Mouse (Mus musculus) fat pad, adult 2 months (tissue): ENCODE measurements around the gene Abhd16a.

ENCODE experiments used
- DNase-seq: peaks from one replicate; pipeline ENCODE4 v3.0.0-alpha.2; 2011; ENCODE audit warnings: low read depth, low spot score; ENCODE audit errors: extremely low read depth

The Abhd16a gene

DNA sequence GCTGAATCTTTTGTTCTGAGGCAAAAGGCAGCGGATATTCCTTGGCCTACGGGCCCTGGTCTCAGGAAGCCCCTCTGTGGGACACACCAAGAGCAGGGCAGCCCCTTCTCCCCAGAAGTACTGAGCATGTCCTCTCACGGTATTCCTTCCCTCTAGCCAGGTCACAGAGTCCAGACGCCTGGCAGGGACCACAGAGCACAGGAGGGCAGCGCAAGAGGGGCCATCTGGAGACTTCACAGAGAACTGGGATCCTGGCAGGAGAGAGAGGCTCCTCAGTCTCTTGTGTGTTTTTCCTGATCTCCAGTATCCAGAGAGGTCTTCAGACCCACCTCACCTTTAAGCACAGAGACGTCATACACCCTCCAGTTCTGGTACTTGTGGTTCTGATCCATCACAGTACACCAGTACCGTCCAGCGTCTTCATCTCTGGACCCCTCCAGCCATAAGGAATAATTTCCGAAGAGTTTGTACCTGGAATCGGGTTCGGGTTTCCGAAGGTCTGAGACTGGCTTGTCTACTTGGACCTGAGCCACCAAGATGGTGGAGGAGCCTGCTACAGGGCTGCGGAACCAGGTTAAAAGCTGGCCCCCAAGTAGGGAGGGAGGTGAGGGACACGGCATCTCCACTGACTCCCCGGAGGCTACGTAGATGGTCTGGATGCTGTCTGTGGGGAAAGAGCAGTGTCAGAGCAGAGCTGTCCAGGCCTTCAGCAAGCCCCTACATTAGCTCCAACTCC is 6.1 kb upstream of the Abhd16a start:
- no peak for DNase-seq

DNA sequence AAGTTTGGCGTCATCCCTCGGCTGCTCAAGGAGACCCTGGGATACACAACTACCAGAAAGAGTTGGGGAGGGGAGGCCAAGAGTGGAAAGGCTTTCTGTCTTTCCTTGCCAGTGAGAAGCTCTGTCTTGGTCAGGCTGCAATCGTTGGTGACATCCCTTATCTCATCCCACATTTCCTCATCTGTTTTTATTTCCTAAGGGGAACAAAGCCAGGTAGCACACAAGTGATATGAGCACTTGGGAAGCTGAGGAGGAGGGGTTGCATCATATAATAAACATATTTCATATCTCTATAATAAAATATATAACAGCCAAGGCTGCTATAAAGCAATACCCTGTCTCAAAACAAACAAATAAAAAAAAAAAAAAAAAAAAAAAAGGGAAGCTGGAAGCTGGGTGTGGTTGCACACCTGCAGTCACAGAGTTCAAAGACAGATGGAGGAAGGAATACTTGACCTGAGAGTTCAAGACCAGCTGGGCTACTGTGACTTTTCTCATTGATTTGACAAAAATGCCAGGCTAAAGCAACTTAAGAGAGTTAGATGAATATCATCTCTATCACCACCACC is 5.0 kb upstream of the Abhd16a start:
- DNase-seq, result no peak

DNA sequence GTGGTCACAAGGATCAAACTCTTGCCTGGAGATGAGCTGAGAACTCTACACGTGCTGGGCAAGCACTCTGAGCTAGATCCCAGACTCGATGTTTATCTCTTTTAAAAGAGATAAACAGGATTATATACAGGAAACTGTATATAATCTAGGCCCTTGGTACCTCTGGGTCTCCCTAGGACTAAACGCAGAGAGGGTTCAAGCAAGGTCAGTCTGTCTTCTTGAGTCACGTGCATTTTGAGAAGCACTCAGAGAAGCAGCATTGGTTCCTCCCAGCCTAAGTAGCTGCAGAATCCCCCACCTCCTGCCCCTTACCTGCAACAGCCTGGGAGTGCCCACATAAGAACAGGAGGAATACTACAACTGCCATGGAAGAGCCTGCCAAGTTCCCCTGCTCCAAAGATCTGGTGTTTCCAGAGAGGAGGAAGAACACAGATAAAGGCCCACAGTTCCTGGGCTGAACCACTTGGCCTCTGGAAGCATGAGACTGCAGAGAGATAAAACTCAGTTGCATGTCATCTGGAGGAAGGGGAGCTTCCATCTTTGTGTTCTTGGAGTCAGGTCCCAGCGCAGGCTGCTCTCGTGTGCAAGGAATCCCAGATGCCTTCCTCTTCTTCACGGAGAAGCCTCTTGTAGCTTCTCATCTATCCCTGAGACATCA is 3.7 kb upstream of the Abhd16a start, which contains the start of gene Ly6g6f:
TSS of gene Ly6g6f (minus strand) at position 403 of the 658 bp plus-strand sequence.
- no peak for DNase-seq

DNA sequence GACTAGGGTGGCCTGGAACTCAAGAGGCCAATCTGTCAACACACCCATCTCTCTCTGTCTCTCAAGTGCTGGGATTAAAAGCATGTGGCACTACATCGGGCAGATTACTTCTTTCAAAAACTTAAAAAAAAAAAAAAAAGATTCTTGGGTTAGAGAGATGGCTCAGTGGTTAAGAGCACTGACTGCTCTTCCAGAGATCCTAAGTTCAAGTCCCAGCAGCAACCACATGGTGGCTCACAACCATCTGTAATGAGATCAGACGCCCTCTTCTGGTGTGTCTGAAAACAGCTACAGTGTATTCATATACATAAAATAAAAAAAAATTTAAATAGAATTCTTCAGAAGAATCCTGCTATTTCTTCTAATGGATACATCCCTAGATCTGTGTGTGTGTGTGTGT is 912 bp upstream of the Abhd16a start:
- no peak for DNase-seq

DNA sequence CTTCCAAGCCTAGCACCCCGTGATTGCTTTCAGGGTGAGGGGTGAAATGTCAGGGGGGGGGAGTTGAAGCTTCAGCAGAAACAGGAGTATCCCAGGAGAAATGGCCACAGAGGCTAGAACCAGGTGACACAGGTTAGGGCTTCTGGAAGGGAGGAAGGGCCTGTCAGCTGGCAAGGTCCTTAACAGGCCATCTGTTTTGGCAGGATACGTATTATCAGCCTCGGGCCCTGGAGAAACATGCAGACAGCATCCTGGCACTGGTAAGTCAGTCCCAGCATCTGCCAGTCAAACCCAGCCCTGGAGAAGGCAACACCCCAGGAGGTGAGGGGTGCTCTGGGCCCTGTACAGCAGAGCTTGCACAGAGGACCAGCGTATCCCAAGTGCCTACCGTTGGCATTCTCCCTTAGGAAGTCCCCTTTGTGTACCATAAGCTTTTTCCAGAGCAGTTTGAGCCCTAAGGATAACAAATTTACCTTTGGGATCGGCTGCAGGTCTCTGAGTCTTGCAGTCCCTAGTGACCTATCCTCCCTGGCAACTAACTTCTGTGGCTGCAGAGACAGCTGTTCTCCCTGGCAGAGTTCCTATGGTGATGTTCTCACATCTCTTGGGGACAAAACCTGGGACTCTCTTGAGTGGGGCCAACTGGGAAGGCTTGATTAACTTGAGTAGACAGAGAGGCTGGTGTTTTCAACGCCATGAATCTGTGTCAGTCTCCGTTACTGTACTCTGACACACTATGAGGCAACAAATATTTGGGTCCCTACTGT is 1.3 kb downstream of the Abhd16a start:
- DNase-seq, result no peak

DNA sequence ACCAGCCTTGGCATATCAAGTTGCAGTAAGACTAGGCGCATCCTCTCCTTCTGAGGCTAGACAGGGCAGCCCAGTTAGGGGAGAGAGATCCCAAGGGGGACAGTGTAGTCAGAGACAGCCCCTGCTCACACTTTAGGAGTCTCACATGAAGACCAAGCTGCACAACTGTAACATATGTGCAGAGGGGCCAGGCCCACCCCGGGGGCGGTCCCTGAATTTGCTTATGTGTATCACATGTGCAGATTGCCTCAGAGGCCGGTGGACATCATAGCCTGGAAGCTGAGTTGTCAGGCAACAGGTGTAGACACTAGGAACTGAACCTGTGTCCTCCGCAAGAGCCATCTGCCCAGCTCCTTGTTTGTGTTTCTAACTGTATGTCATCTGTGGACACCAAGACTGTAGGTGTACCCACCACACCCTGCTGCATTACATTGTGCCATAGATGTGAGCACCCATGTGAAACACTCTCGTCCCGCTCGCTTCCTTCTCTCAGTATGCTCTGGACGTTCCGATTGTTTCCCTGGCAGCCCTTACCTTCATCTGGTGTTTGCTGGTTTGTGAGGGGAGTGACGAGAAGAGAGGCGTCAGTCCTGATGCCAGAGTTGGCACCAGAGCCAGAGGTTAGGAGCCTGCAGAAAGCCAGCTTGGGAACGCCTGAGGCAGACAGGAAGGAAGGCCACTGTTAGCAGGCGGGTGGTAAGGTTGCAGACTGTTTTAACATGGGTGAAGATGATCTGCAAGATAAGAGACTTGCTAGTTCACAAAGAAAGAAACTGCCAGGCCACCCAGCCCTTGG is 3.5 kb downstream of the Abhd16a start:
- no peak for DNase-seq

DNA sequence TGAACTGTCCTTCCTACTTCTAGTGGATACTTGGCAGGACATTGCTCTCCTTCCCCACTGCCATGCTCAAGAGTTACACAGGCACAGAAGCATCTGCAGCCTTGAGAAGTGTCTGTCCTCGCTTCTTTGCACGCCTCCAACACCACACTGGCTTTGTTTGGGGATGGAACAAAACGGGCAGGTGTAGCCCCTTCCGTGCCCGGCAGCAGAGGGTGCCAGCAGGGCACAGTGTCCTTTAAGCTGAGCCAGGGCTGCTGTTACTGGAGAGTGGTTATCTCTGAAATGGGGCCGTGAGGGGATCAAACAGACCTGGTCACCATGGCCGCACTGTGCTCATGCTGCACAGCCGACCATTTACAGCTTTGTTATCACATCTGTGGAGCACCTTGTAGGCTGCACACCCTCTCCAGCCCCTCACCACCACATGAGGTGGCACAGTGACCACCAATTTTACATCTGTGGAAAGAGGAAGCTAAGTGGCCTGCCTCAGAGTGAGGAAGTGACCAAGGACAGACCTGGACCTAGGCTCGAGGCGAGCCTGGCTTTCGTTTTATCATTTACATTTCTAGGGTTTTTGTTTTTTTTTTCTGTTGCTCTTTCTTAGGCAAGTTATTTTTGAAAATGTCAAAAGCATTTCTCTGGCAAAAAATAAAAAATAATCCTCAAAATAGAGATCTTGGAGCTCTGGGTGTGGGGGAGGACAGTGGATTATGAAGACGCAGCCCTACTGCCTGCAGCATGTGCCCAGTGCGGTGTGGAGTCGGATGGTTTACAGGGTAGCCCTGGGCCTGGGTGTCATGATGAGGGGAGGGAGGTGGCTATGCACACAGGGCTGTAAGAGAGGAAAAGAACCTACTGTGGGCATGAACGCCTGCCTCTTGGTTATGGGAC is 5.7 kb downstream of the Abhd16a start:
- no peak for DNase-seq

DNA sequence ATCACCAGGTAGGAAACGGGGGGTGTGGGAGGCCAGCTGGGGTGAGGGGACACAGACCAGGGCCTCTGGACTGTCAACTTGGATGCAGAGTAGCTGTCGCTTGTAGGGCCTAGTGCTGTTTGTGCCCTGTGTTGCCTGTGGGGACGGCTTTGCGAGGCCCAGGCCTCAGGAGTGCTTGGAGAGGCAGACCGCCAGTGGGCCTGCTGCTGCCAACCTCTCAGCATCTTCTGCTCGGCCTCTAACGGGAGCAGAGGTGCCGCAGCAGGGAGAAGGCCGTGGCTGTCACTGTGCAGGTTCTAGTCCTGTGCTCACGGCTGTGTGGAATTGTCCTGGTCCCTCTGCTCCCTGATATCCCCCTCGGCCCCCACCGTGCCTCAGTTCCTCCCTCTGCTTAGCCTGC is 7.5 kb downstream of the Abhd16a start:
- no peak for DNase-seq

DNA sequence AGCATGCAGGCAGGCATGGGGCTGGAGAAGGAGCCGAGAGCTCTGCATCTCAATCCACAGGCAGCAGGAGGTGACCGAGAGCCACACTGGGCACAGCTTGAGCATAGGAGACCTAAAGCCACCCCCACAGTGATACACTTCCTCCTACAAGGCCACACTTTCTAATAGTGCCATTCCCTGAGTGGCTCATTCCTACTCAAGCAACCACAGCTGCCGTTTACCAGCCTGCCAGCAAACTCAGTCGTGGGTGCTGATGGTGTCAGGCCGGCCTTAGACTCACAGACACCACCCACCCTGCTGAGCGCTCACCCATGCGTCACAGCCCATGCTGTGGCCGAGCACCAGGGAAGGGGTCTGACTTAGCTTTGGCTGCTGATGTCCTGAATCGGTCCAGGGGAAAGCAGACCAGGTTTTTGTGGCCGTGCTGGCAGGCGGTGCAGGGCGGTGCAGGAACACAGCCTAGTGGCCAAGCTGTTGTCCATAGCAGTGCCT is 8.1 kb downstream of the Abhd16a start:
- DNase-seq, result no peak

DNA sequence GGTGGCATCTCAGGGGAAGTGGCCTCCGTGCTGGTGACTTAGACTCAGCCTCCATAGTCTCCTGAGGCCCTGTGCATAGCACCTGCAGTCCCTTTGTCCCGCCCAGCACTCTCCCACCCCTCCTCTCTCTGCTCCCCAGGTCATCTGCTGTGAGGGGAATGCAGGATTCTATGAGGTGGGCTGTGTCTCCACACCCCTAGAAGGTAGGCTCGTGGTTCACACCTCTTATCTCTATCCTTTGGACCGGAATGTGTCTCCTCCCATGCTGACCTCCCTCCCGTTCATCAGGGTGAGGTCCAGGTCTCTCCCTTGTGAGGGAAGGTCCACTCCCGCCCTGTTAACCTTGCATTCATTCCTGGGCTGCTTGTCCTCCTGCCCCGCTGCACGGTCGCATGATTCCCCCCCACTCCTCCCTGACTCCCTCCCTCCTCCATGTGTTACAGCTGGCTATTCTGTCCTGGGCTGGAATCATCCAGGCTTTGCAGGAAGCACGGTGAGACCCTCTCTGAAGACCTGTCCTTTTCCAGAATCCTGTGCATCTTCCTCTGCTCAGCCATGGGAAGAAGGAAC is 11.2 kb downstream of the Abhd16a start:
- DNase-seq, result no peak

DNA sequence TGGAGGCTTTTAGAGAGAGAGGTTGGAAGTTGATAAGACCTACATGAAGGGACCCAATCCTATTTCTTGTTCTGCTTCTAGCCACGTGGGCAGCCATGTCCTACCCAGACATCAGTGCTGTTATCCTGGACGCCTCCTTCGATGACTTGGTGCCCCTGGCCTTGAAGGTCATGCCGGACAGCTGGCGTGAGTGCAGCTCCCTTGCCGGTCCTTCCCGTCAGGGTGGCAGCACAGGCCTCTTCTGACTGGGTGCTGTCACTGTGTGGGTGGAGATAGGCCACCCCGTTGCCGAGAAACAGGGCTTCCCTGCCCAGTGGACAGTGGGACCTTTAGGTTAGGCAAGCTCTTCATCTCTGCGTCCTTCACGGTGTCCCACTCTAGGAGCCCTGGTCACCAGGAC is 12.1 kb downstream of the Abhd16a start:
- no peak for DNase-seq

DNA sequence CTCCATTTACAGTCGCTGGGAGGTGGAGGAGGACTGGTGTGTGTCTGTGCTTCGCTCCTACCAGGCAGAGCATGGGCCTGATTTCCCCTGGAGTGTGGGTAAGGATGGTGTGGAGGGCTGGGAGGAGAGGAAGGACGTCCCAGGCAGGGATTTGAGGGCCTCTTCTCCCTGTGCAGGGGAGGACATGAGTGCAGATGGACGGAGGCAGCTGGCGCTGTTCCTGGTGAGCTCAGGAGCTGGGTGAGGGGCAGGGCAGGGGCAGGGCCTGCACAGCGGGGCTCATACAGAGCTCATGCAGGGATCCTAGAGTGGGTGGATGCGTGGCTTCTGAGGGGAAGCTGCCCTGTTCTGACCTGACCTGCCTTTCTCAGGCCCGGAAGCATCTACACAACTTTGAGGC is 13.2 kb downstream of the Abhd16a start:
- DNase-seq, result no peak

DNA sequence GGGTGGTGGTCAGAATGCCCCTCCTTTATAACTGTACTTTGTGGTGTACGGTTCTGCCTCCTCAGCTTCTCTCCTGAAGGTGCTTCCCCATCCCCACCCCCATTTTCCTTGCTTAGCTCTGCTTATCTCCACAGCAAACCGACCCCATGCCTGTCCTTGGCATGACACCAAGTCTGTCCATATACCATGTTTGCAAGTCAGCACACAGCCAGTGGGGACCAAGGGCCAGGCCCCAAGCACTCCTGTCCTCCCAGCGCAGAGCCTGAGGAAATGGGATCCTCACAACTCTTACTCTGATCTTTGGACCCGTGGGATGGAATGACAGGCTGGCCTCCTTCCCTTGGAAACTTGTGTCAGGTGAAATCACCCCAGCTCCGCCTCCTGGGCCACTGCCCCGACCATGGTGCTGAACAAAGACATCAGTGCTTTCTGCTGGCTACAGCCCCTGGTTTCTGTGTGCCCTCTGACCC is 14.2 kb downstream of the Abhd16a start:
- no peak for DNase-seq

DNA sequence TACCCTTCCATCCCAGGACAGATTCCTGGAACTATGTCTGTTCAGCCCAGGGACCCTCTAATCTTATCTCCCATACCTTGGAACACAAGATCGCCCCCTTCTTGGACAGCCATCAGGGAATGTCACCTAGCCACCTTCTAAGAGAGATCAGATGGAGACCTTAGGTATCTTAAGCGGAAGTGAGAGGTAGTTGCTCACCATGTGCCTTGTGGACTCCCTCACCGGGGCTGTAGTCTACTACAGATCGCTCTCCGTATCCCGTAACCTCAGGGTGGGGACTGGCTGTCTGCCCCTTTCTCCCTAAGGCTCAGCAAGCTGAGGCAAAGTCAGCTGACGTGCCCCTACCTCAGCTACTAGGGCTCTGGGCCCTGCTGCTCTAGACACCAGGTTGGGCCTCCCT is 15.0 kb downstream of the Abhd16a start:
- no peak for DNase-seq

DNA sequence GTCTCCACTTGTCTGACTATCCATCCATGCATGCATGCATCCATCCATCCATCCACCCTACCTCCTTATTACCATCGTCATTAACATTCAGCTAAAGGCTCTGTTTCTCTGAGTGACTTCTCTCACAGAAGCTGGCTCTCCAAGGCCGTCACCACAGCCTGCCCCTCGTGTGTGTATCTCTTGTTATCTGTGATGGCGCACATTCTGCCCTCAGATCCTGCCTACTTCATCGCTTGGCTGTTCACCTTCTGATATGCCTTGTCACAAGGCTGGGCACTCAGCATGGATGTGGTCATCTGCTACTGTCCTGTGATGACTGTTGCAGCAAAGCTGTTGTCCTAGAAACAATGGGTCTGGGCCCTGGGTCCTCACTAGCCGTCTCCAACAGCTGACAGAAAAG is 15.7 kb downstream of the Abhd16a start:
- no peak for DNase-seq

DNA sequence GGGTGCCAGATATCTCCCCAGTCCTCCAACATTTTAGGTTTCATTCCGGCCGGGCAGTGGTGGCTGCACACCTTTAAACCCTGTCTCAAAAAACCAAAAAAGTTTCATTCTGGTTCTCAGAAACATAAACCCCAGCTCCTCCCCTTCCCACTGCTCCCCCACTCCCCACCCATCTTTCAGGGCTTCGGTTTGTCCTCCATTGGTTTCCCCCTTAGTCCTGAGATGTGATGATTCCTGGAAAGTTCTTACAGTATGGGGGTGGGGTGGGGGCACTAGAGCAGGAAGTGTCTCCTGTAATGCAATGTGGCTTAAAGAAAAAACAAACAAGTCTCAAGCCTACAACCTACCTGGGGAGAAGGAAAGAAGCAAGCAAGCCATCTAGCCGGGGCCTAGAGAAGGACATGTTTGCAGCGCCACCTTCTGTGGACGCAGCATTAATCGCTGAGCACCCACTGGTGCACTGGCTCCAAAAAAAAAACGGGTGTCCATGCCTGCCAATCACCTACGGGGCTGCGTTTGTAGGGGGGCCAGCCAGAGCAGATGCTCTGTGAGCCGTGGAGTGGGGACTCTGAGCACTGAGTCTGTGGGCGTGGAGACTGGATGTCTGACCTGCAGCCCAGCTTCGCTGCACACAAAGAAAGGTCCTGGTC is 16.8 kb downstream of the Abhd16a start:
- no peak for DNase-seq

DNA sequence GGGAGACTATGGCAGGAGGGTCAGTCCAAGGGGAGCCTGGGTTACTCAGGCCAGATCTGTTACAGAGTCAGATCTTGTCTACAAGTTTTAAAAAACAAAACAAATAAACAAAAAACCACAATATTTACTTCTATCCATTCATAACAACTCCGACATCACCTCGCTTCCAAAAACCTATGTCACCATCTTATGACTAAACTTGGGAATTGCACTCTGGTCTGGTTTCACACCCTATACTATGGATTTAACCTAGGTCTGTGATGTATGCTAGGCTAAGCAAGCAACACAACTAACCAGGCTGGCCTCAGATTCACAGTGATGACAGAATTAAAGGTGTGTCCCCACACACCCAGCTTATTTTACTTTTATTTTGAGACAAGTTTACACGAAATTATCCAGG is 17.5 kb downstream of the Abhd16a start:
- no peak for DNase-seq

DNA sequence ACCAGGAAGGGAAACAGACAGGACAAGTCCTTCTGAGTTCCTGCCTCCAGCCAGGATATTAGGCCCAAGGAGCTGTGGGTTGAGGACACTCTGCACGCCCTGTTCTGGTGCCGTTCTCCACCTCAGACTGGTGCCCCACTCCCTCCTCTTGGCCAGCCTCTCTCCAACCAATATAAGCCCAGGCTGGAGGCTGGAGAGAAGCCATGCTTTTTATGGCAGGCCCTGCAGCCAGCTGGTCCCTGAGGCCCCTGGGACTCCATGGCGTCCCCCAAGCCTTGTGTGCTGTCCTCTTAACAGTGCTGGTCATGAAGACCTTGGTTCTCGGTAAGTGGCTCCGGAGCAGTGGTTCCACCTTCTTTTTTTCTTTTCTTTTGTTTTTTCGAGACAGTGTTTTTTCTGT is 19.0 kb downstream of the Abhd16a start, which contains the start of gene Ly6g5c:
TSS of gene Ly6g5c (plus strand) at position 183 of the 400 bp plus-strand sequence.
- no peak for DNase-seq

DNA sequence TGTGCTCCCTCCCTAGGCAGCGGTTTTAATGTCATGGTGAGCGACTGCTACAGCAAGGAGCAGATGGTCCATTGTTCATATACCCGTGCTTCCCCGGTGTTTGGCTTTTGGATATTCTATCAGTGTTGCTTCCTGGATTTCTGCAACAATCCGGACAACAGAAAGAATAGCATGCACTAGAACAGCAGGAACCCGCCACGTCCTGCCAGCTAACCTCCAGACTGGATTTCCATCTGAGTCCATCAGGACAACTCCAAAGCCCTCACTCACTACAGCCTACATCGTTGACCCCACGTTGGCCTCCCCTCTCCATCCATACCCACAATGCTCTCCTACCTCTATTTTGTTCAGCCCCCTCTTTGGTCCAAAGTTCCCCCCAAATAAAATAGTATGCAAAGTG is 22.7 kb downstream of the Abhd16a start:
- DNase-seq, result no peak
